Mouse (Mus musculus): Measurements from ENCODE around the gene Thap12. TPM values are rescaled to one million over a fixed set of nuclear protein-coding genes. Genes with fewer than 3 reads are reported as not detected.
A peak's percentile ranks its signal among the peaks of the same experiment; 100 is the strongest.

Thap12 gene
- total RNA-seq, 2 experiments from 2014 or later = 65.7 to 66.5 TPM

DNA sequence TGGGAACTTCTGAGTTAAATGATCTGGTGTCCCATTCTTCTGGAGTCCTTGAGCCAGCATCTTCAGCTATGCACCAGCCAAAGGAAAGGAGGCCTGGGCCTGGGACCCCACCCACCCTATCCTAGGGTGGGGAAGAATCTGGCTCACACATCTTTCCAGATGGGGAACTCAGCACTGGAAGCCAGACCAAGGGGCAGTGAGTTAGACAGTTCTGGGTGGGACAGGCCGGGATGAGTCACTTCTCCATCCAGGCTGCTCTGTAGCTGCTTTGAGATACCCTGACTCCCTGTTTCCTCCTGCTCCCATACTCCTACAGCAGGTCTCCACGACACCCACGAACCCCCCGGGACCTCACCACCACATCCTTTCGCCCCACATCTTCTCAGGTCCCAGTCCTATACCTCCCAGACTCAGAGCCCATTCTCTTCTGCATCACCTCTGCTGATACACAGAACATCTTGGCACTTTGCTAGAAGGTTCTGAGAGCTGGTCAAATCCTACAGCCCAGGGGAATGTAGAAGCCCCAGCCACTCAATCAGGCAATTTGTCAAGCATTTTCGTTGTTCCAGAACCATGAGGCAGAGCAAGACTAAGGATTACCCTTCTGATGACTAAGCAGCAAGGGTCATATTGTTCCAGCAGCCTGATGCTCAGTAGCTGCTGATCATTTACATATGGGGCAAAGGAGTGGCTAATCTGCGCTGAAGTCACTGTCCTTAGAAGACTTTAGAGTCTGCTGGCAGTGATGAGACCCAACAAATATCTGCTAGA lies 34.1 kb downstream of the Thap12 start:
- DNase-seq (ENCODE audit: extremely low spot score in 1 of 2, low spot score in 2 of 2) = no peak
- intact Hi-C loops (cut with DNase I) = no loop called here

DNA sequence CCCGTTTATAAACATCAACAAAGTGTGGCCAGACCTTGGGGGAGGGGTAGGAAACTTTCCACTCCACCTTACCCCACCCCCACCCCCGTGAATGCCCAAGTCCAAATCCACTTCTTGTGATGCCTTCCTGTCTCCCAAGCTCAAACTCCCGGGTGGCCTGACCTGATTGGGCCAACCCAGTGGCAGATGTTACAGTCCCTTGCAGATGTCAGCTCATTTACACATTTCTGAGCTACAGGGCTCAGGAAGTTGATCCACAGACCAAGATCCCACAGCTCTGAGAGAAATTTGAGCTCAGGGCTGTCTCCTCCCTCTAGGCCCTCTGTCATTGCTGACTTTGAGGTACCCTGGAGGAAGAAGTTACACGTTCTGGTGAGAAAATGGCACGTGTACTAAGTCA lies 37.5 kb downstream of the Thap12 start:
- intact Hi-C loops (cut with DNase I) = loop anchor here (10.0 kb wide), 1 partner anchor 334 kb away; no protein-coding TSS in a partner anchor
- no peak for DNase-seq (ENCODE audit: extremely low spot score in 1 of 2, low spot score in 2 of 2)

DNA sequence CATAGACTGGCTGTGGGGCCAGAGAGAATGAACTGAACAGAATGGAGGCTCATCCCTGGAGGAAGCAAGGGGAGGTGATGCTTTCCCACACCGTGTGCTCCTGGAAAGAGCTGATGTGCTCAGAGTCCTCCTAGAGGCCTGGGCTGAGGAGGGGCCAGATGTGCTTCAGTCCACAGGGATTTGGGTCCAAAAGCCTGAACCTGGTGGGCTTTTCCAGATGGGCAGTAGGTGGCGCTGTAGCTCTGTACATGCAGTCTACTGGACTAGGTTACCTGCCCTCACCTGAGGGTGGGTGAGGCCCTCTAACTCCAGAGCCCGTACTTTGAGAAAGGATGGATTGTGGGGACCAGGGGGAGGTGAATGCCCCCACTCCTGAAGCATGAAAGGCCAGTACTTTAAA lies 40.4 kb downstream of the Thap12 start:
- intact Hi-C loops (cut with DNase I) = loop anchor here (2.0 to 10.0 kb wide), 2 partner anchors 93 to 331 kb away; no protein-coding TSS in a partner anchor
- DNase-seq (ENCODE audit: extremely low spot score in 1 of 2, low spot score in 2 of 2) = peak; percentile 28 to 72

DNA sequence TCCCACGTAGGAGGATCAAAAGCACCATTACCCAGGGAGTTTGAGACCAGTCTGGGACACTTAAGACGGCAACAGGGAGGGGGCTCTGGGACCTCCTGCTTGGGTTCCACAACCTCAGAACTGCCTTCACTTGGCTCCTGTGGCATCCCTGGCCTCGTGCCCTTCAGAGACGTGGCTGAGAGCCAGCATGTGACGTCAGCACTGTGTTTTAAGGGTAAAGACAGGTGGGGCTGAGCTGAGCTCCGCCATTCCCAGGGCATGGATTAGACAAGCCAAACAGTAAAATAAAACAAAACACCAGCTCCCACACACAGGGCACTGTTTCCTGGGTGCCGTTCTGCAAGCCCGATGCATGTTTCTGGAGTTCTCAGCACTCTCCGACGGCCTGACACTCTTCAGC lies 47.5 kb downstream of the Thap12 start:
- no peak for DNase-seq (ENCODE audit: extremely low spot score in 1 of 2, low spot score in 2 of 2)
- intact Hi-C loops (cut with DNase I) = no loop called here

DNA sequence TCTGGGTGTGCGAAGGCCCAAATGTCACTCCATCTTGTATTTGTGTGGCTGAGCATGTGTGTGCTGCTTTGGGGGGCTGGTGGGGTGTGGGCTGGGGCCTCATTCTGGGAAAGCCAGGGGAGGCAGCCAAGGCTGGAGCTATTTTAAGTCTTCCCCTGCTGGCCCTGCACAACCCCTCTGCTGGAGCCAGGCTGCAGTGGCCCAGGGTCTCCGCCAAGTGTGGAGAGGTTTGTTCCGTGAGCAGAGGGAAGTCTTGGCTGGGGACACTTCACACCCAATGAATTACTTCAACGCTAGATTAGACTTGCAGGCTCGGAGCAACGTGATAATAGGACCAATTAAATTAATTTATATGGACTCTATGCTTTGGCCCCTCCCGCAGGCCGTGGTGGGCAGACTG lies 49.8 kb downstream of the Thap12 start:
- no peak for DNase-seq (ENCODE audit: extremely low spot score in 1 of 2, low spot score in 2 of 2)
- intact Hi-C loops (cut with DNase I) = no loop called here

DNA sequence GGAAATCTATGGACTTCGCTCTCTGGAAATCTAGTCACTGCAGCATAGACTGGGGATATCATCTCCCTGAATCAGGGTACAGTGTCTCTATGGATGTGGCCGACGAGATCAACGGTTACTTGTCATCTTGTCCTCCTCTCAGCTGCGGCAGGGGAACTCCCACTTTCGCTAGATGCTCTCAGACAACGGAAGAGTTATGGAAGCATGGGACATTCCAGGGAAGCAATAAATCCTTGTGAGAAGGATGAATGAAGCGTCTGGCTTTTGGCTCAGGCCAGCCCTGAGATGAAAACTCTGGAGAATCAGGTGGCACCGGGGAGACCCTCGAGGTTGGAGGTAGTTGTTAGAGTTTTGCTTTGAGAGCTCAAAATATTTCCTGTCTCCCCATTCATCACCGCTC lies 53.1 kb downstream of the Thap12 start:
- intact Hi-C loops (cut with DNase I) = no loop called here
- no peak for DNase-seq (ENCODE audit: extremely low spot score in 1 of 2, low spot score in 2 of 2)

DNA sequence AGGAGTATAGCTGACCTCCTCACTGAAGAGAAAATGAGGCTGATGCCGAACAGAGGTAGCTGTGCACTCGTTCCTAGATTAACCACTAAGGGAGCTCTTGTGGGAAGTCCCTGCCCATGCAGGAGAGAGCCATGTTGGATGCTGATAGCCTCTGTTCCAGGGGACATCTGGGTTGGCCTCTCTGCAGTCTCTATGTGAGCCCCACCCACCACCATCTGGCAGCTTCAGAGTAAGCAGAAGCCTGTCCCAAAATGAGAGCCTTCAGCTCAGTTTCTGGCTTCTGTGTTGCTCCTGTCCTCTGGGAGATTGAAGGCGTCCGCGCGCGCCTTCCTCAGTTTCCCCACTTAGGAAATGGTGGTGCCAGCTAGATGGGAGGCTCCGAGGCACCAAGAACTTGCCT lies 53.7 kb downstream of the Thap12 start:
- no peak for DNase-seq (ENCODE audit: extremely low spot score in 1 of 2, low spot score in 2 of 2)
- intact Hi-C loops (cut with DNase I) = no loop called here

DNA sequence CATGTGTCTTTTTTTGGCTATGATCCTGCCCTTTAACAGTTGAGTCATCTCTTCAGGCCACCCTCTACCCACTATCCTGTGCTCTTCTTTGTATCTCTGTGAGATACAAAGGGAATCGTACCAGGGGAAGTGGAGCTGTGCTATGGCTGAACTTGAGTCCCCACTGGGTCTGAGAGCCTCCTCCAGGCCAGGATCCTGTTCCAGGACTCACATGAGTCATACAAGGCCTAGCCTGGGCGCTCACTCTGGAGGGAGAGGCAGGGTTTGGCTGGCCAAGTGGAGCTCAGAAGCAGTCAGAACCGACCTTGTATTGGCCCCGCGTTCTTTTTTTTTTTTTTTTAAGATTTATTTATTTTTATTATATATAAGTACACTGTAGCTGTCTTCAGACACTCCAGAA lies 57.2 kb downstream of the Thap12 start:
- DNase-seq (ENCODE audit: extremely low spot score in 1 of 2, low spot score in 2 of 2) = no peak
- intact Hi-C loops (cut with DNase I) = no loop called here

DNA sequence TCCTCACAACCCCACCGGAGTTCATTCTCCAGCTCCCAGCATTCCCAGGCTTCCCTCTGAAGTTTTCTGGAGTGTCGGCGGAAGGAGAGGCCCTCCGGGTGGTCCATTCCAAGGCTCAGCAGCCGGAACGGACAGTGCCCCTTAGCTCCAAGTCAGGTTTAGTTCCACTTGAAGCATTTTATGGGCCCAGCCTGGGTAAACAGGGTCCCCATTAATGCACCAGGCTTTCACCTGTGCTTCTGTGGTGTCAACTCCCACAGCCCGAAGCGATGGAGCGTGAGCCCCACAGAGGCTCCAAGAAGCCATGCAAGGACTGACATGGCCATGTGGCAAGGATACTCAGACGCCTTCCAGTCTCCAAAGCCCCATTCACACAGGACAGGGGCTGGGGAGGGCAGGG lies 61.0 kb downstream of the Thap12 start:
- no peak for DNase-seq (ENCODE audit: extremely low spot score in 1 of 2, low spot score in 2 of 2)
- intact Hi-C loops (cut with DNase I) = no loop called here

DNA sequence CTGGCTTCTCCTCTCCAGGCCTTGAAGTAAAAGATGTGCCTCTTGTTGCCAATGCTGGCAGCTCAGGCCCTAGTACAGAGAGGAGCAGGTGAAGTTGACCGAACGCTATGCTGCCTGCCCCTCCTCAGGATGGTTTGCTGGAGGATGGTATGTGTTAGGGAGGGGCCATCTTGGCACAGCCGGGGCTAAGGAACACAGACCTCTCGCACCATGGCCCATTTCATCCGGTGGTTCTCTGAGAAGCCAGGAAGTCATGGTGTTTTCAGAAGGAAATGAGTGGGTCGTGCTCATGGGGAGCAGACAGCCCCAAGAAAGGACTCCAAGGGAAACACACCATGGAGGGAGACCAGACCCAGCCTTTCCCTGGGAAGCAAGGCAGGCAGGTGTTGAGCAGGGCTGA lies 64.4 kb downstream of the Thap12 start:
- no peak for DNase-seq (ENCODE audit: extremely low spot score in 1 of 2, low spot score in 2 of 2)
- intact Hi-C loops (cut with DNase I) = no loop called here

Other genes with a start within 250 kb of the Thap12 start
- 1 to 10 TPM; 2.8 to 4.3 TPM for gene Lrrc32, start 213.8 kb upstream of the Thap12 start, total RNA-seq (2021)
- gene Emsy, start 46.3 kb upstream of the Thap12 start, total RNA-seq (2021) = 10 to 100 TPM; 57.1 to 57.2 TPM
- gene Wnt11, start 132.0 kb downstream of the Thap12 start, total RNA-seq (2021) = under 1 TPM; 0.69 to 0.99 TPM